Mouse (Mus musculus) midbrain, embryonic 15.5 days (tissue): ENCODE results near the gene Trappc2l. TPM values are rescaled to one million over a fixed set of nuclear protein-coding genes. Genes with fewer than 3 reads are reported as not detected.
"Not testable (repeated sequence)": the region's sequence is repeated elsewhere in the genome, so short reads cannot be mapped to it uniquely, and the experiment has no call there.

ENCODE experiments used
- ATAC-seq: fragments of 200-750 bp; cut with Nextera tagmentation; replicated peaks from 2 replicates; pipeline ENCODE4 v1.8.0; 2017; ENCODE audit warnings: moderate TSS enrichment
- H3K27ac ChIP-seq: fragments of 300-500 bp; sonication (generic); 2 replicates; pipeline ENCODE4 v1.5.1; 2015; ENCODE audit warnings: mild to moderate bottlenecking, inconsistent platforms
- H3K27me3 ChIP-seq: fragments of 300-500 bp; sonication (generic); replicated peaks from 2 replicates; pipeline ENCODE4 v1.6.1; 2015; ENCODE audit warnings: inconsistent platforms
- H3K36me3 ChIP-seq: fragments of 300-500 bp; sonication (generic); replicated peaks from 2 replicates; pipeline ENCODE4 v1.6.1; 2015; ENCODE audit warnings: inconsistent platforms
- H3K4me1 ChIP-seq: fragments of 300-500 bp; sonication (generic); 2 replicates; pipeline ENCODE4 v1.6.1; 2015; ENCODE audit warnings: inconsistent platforms
- H3K4me2 ChIP-seq: fragments of 300-500 bp; sonication (generic); 2 replicates; pipeline ENCODE4 v1.6.1; 2015; ENCODE audit warnings: inconsistent platforms, mild to moderate bottlenecking, moderate library complexity
- H3K4me3 ChIP-seq: fragments of 300-500 bp; sonication (generic); 2 replicates; pipeline ENCODE4 v1.5.1; 2015; ENCODE audit warnings: mild to moderate bottlenecking, inconsistent platforms
- H3K9ac ChIP-seq: fragments of 300-500 bp; sonication (generic); 2 replicates; pipeline ENCODE4 v1.6.1; 2015; ENCODE audit warnings: mild to moderate bottlenecking, inconsistent platforms
- H3K9me3 ChIP-seq: fragments of 300-500 bp; sonication (generic); 2 replicates; pipeline ENCODE4 v1.6.1; 2016; ENCODE audit warnings: inconsistent platforms
- WGBS: fragments of 180-500 bp; shearing (Covaris S2); methylation state at CpG from one replicate; pipeline ENCODE4 v1.1.7; 2015; ENCODE audit warnings: mixed read lengths; 5-methylcytosine and 5-hydroxymethylcytosine counted together
- polyA plus RNA-seq: library from polyadenylated mRNA; unstranded; fragments of >200 nt; fragmentation: Nextera tagmentation; extraction: Ambion mirVana; gene quantifications from 2 replicates; pipeline ENCODE4 v1.2.1, GENCODE M21; 2015

The Trappc2l gene
- polyA plus RNA-seq, 1 experiment from 2014 or later: 120 TPM

- not testable (repeated sequence) for ATAC-seq, H3K4me2 ChIP-seq, H3K27ac ChIP-seq, H3K27me3 ChIP-seq, H3K9me3 ChIP-seq, H3K36me3 ChIP-seq, H3K4me3 ChIP-seq, H3K9ac ChIP-seq
- peaks cover 41% of the 10 kb centered on the region for H3K4me1 ChIP-seq
- 29% methylated on average over 4 of the region's 4 CpGs for WGBS
These were observed 38.3 kb upstream of the Trappc2l start for GRCm38 (mm10) chr8:122573176-122573575.

GRCm38 (mm10) chr8:122573577-122573976, 37.9 kb upstream of the Trappc2l start:
- WGBS: 53% methylated on average over 9 of the region's 9 CpGs
- ATAC-seq: no peak
- H3K36me3 ChIP-seq: no peaks in the 10 kb centered on the region

GRCm38 (mm10) chr8:122574264-122574663, 37.2 kb upstream of the Trappc2l start:
- Histone ChIP-seq H3K4me1 (peaks cover 33% of the 10 kb centered on the region), H3K36me3 (no peaks in the 10 kb centered on the region), H3K9me3 (no peaks in the 10 kb centered on the region), H3K27ac (no peak overlapping the region), H3K9ac (no peak overlapping the region), H3K27me3 (no peaks in the 10 kb centered on the region), H3K4me2 (no peak overlapping the region), H3K4me3 (no peak overlapping the region)
- ATAC-seq: no peak
- 60% methylated on average over 3 of the region's 3 CpGs for WGBS

More at GRCm38 (mm10) chr8:122573577-122573976, 37.9 kb upstream of the Trappc2l start:
- Histone ChIP-seq H3K4me1 (peaks cover 37% of the 10 kb centered on the region), H3K27me3 (no peaks in the 10 kb centered on the region), H3K4me2 (no peak overlapping the region), H3K9ac (no peak overlapping the region), H3K4me3 (no peak overlapping the region), H3K27ac (no peak overlapping the region), H3K9me3 (no peaks in the 10 kb centered on the region)

- no peak overlapping the region for H3K27ac ChIP-seq
- no peaks in the 10 kb centered on the region for H3K36me3 ChIP-seq
- no peaks in the 10 kb centered on the region for H3K9me3 ChIP-seq
- H3K4me3 ChIP-seq: no peak overlapping the region
- no peak overlapping the region for H3K9ac ChIP-seq
- no peaks in the 10 kb centered on the region for H3K27me3 ChIP-seq
- no peak for ATAC-seq
- WGBS: 55% methylated on average over 10 of the region's 10 CpGs
- H3K4me2 ChIP-seq: peak overlapping the region; percentile 87; the same call in 1 of the 2 replicates
- H3K4me1 ChIP-seq: peaks cover 33% of the 10 kb centered on the region
These were observed 36.7 kb upstream of the Trappc2l start for GRCm38 (mm10) chr8:122574667-122575251.

GRCm38 (mm10) chr8:122575286-122575685, 36.2 kb upstream of the Trappc2l start:
- ATAC-seq: no peak
- Histone ChIP-seq H3K27ac (no peak overlapping the region), H3K36me3 (no peaks in the 10 kb centered on the region), H3K4me1 (peaks cover 33% of the 10 kb centered on the region), H3K27me3 (no peaks in the 10 kb centered on the region), H3K4me3 (peak overlapping the region; percentile 63; the same call in 1 of the 2 replicates), H3K9ac (no peak overlapping the region), H3K9me3 (no peaks in the 10 kb centered on the region), H3K4me2 (peak overlapping the region; percentile 87)
- WGBS: 74% methylated on average over 8 of the region's 8 CpGs

GRCm38 (mm10) chr8:122575735-122576647, 35.4 kb upstream of the Trappc2l start:
- H3K27ac ChIP-seq: peak overlapping the region; percentile 75
- 19% methylated on average over 21 of the region's 21 CpGs for whole genome bisulfite sequencing
- H3K36me3 ChIP-seq: no peaks in the 10 kb centered on the region
- H3K4me2 ChIP-seq: peak overlapping the region; percentile 87
- H3K4me3 ChIP-seq: peak overlapping the region; percentile 63
- peak; percentile 51 for ATAC-seq
- no peaks in the 10 kb centered on the region for H3K27me3 ChIP-seq
- no peaks in the 10 kb centered on the region for H3K9me3 ChIP-seq
- peak overlapping the region; percentile 83 for H3K9ac ChIP-seq
- peaks cover 33% of the 10 kb centered on the region for H3K4me1 ChIP-seq

- Histone ChIP-seq H3K9me3 (no peaks in the 10 kb centered on the region), H3K27ac (peak within 1 kb of the TSS; percentile 75), H3K4me2 (peak within 1 kb of the TSS; percentile 87), H3K4me1 (peaks cover 33% of the 10 kb centered on the region), H3K27me3 (no peaks in the 10 kb centered on the region), H3K36me3 (no peaks in the 10 kb centered on the region), H3K4me3 (peak within 1 kb of the TSS; percentile 63), H3K9ac (peak within 1 kb of the TSS; percentile 83)
- peak; percentile 93 for ATAC-seq
- WGBS: under 1% methylated on average over 39 of the region's 39 CpGs
These were observed 34.8 kb upstream of the Trappc2l start, which contains the start of gene Aprt for GRCm38 (mm10) chr8:122576648-122577022. Gene Aprt, minus strand, starts transcription at chr8:122576909.

- H3K4me3 ChIP-seq: peak overlapping the region; percentile 63
- H3K27ac ChIP-seq: peak overlapping the region; percentile 75
- peaks cover 33% of the 10 kb centered on the region for H3K4me1 ChIP-seq
- H3K9me3 ChIP-seq: no peaks in the 10 kb centered on the region
- peak overlapping the region; percentile 83 for H3K9ac ChIP-seq
- no peaks in the 10 kb centered on the region for H3K27me3 ChIP-seq
- peak; percentile 55 for ATAC-seq
- peak overlapping the region; percentile 87 for H3K4me2 ChIP-seq
- WGBS: 41% methylated on average over 10 of the region's 10 CpGs
- H3K36me3 ChIP-seq: no peaks in the 10 kb centered on the region
These were observed 34.3 kb upstream of the Trappc2l start for GRCm38 (mm10) chr8:122577116-122577515.

- no peak overlapping the region for H3K4me3 ChIP-seq
- 35% methylated on average over 7 of the region's 7 CpGs for WGBS
- no peaks in the 10 kb centered on the region for H3K27me3 ChIP-seq
- no peak overlapping the region for H3K4me2 ChIP-seq
- H3K4me1 ChIP-seq: peaks cover 28% of the 10 kb centered on the region
- no peak for ATAC-seq
- no peaks in the 10 kb centered on the region for H3K9me3 ChIP-seq
- no peak overlapping the region for H3K9ac ChIP-seq
- H3K36me3 ChIP-seq: no peaks in the 10 kb centered on the region
- no peak overlapping the region for H3K27ac ChIP-seq
These were observed 32.2 kb upstream of the Trappc2l start for GRCm38 (mm10) chr8:122579196-122579595.

- Histone ChIP-seq H3K9me3 (no peaks in the 10 kb centered on the region), H3K27me3 (no peaks in the 10 kb centered on the region), H3K4me2 (no peak overlapping the region), H3K4me3 (no peak overlapping the region), H3K4me1 (peaks cover 11% of the 10 kb centered on the region), H3K9ac (no peak overlapping the region), H3K27ac (no peak overlapping the region), H3K36me3 (no peaks in the 10 kb centered on the region)
- ATAC-seq: no peak
- 84% methylated on average over 13 of the region's 15 CpGs for WGBS
These were observed 30.5 kb upstream of the Trappc2l start for GRCm38 (mm10) chr8:122580926-122581325.

- no peak for ATAC-seq
- no peak overlapping the region for H3K4me2 ChIP-seq
- no peaks in the 10 kb centered on the region for H3K9me3 ChIP-seq
- no peaks in the 10 kb centered on the region for H3K27me3 ChIP-seq
- no peaks in the 10 kb centered on the region for H3K36me3 ChIP-seq
- 86% methylated on average over 9 of the region's 9 CpGs for WGBS
- H3K9ac ChIP-seq: no peak overlapping the region
- H3K27ac ChIP-seq: no peak overlapping the region
- H3K4me1 ChIP-seq: no peaks in the 10 kb centered on the region
- no peak overlapping the region for H3K4me3 ChIP-seq
These were observed 26.5 kb upstream of the Trappc2l start for GRCm38 (mm10) chr8:122584981-122585380.

GRCm38 (mm10) chr8:122585411-122585891, 26.0 kb upstream of the Trappc2l start:
- H3K4me3 ChIP-seq: no peak overlapping the region
- no peaks in the 10 kb centered on the region for H3K9me3 ChIP-seq
- no peak overlapping the region for H3K4me2 ChIP-seq
- H3K27me3 ChIP-seq: no peaks in the 10 kb centered on the region
- no peak overlapping the region for H3K27ac ChIP-seq
- H3K36me3 ChIP-seq: no peaks in the 10 kb centered on the region
- 77% methylated on average over 14 of the region's 14 CpGs for WGBS
- H3K4me1 ChIP-seq: no peaks in the 10 kb centered on the region
- ATAC-seq: no peak
- H3K9ac ChIP-seq: no peak overlapping the region
